Mouse (Mus musculus): ENCODE data around the gene Parva. TPM values are rescaled to one million over a fixed set of nuclear protein-coding genes. Genes with fewer than 3 reads are reported as not detected.

The Parva gene
- total and polyA plus RNA-seq, 3 experiments, result 32.7 to 93.4 (median 87.9) TPM

DNA sequence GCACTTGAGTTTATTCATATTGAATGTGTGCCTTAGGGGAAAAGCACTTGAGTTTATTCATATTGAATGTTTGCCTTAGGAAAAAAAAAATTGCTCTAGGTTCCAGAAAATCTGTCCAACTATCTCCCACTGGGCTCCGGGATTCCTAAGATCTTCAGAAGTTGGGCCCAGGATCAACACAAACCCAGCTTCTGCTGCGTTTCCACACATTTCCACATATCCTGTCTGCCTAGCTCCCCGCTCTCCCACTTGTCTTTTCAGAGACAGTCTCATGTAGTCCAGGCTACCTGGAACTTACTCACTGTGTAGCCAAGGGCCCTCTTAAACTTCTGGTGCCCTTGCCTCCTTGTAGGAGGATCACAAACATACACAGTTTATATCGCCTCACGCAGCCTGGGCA, 175.7 kb downstream of the Parva start:
- DNase-seq, result no peak

DNA sequence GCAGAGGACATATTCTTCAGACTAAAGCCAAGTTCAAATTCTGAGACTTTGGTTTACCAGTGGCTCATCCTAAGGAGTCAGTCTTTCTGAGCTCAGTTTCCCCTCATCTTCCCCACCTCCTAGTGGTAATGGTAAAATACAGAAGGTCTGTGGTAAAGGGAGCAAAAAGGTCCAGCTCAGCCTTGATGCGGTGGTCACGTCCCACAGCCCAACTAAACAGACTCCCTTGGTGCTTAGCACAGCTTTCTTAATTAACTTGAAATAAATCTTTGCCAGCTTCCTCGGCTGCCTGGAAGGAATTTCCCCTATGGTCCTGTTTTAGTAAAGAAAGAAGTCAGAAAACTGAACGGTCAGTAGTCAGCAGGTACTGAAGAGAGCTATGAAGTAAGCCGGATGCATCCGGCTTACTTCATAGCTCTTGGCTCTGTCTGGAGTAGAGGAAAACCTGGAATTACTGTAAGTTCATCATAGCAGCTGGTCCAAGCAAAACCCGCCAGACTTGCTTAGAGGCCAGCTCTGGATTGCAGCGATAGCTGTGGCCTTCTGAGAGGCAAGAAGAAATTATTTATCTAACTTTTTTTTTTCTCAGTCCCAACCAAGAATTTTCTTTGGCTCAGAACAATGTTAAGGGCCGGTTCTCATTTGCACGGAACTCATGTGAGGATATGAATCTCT, 176.3 kb downstream of the Parva start:
- DNase-seq, result peak; percentile 35

DNA sequence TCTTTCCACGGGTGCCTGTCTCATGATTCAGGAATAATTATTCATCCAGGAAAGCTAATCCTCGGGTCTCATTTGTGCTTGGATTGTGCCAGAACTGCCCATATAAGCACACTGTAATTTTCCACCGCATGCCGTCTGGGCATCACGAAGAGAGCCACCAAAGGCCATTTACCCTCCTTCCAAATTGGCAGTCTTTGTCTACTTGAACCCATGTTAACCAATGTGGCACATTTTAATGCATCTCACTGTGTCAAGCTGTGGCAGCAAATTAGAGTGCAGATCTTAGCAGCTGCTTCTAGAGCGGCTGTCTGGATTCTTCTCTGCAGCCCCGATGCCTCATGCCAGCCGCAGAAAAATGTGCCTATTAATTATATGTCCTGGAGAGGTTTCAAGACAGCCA, 176.9 kb downstream of the Parva start:
- DNase-seq, result peak; percentile 21

DNA sequence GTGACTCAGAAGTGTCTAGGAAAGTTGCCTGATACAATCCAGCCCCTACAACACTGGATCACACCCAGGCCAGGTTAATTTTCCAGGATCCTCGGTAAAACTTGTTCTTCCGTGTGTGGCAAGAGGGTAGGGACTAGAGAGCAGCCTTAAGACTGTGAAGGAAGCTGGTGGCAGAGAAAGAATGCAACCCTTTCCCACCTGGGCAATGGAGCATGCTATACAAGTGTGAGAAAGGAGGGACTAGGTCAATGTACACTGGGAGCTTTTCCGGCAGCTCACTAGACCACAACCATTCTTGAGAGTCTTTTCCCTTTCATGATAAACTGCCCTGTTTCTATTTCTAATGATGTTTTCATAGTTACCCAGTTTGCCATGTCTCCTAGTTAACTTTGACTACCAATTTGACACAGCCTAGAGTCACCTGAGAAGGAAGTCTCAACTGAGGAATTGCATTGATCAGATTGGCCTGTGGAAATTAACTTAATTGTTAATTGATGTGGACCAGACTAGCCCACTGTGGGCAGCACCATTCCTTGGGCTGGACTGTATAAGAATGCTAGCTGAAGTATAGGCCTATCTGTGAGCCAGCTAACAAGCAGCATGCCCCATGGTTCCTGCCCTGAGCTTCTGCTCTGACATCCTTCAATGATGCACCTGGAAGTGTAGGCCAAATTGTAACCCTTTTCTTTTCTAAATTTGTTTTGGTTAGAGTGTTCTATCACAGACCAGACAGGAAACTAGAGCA, 186.9 kb downstream of the Parva start:
- no peak for DNase-seq

DNA sequence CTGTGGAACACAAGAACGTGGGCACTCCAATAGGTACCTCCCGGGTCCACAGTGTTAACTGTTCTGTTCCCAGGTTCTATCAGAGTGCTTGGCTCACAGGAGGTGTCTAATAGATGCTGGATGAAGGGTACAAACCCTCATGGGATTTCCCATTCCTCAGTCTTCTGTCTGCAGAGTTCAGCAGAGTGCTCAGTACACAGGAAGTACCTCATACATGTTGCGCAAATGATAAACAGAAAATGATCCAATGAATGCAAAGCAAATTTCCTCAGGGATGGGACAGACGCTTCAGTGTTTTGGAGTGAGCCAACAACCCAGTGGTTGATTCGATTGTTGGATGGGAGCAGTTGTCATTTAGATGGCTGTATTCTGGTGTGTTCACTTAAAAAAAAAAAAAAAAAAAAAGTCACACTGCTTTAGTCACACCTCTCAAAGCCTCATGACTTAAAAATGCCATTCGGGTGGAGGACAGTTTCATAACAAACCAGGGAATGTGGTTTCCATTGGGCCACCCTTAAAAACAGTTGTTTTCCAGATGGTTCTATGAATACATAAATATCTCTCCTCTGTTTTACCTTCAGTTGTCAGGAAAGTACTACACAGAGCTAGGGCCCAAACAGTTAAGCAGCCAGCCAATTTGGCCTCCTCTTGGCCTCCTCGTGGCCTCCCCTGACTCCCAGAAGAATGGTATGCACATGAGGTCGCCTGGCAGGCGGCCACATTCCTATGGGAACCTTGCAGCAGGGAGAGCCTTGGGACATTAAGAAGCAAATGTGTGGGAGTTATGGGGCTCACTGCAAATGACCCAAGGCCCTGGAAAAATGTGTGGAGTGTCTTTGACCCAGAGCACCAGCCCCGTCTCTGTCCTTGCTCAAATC, 187.7 kb downstream of the Parva start:
- peak; percentile 60 for DNase-seq

DNA sequence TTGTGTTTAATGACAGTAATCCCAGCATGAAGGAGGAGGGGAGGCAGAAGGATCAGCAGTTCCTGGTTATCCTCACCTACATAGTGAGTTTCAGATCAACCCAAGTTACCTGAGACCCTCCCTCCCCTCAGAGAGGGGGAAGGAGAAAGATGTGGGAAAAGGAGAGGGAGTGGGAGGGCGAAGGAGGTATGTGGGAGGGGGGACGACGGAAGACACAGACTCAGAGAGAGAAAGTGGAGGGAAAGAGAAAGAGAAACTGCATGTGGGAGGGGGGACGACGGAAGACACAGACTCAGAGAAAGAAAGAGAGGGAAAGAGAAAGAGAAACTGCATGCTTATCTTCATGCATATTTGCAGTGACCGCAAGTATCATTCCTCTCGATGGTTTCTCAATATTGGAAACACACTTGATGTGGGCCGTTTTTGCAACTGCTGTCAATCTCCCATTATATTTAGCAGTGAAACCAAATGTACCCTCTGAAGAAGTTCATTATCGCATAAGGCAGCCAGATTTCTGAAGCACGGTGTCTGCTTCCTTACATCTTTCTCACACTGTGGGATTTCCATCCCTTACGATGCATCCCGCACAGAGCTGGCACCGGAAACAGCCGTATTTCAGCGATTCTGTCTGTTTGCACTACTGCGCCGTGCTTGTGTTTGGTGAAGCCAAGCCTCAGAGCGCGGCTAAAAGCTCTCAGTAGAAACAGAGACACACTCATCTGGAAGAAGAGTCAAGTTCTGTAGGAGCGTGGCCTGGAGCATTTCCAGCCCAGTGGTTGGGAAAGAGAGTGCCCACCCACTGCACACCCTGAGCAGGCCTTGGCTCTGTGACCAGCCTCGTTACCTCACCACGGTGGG, 193.2 kb downstream of the Parva start:
- no peak for DNase-seq

DNA sequence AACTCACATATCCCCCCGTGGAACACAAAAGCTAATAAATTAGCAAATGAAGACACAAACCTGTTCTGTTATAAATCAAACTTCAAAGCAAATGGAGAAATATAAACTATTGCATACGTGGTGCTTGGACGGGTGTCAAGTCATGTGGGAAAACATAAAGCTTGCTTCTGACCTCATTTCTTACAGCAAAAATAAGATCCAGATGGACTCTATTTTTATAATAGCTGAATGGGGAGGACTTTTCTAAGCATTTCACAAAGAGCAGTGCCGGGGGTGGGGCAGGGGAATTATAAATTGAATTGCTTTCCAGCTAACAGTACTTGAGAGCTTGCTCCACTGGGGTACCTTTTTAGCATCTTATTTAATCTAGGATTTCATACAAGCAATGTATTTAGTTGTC, 200.2 kb downstream of the Parva start:
- no peak for DNase-seq

DNA sequence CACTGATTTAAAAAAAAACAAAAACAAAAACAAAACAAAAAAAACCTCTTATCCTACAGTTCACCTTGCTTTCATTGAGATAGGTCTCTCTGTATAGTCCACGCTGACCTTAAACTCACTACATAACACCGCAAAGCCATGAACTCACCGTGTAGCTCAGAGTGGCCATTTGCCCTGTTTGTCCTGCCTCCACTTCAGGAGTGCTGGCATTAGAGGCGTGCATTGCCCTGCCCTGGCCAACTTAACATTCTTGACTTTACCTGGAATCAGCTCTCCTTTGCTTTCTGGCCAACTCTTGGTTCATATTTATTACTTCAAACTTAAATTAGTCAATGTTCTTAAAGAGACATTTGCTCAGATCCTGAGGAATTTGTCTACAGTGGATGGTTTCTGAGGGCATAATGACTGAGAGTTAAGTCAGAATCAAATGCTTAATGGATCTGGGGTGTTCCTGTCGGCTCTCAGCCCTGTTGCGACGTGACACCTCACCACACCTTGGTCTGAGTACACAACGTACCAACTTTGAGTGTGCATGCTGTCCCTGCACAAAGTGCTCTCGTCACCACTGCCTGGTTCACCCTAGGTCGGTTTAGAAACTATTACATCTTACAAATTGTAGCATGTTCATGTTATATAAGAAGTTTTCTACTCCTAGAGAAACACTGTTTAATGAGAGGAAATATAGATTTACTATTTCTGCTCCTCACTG, 207.4 kb downstream of the Parva start:
- DNase-seq, result no peak

DNA sequence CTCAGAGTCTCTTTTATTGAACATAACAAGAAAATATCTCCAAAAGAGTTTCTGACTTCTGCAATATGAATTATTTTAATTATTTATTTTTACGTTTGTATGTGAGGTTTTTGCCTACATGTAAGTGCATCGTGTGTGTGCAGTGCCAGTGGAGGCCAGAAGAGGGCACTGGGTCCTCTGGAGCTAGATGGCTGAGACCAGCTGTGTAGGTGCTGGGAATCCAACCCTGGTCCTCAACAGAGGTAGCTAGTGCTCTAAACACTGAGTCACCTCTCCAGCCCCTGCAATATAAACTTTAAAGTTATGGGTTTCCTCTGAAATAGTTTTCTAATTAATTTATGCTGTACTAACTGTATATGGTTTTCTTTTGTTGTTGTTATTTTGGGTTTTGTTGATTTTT, 208.6 kb downstream of the Parva start:
- no peak for DNase-seq

Other genes with a start within 250 kb of the Parva start
- 10 to 100 TPM; 10.6 to 14.3 TPM for gene Mical2, start 201.6 kb upstream of the Parva start, total RNA-seq (2021)
- gene Mical2, start 201.6 kb upstream of the Parva start, polyA plus RNA-seq (2012; rRNA removed), result 3.8 and 4.1 TPM in 2 replicates

Measured in adrenal gland, adult 2 months (tissue).